Mouse (Mus musculus) thymus, adult 2 months (tissue): ENCODE data around the gene Gpr108.

ENCODE experiments used
- CTCF ChIP-seq: fragments of 200-500 bp; IDR thresholded peaks from 2 replicates; pipeline ENCODE4 v1.5.1; 2012; ENCODE audit warnings: mild to moderate bottlenecking, control low read depth, low read length, moderate library complexity, borderline replicate concordance; ENCODE audit not compliant: control insufficient read depth, poor library complexity, insufficient read depth; ENCODE audit errors: extremely low read depth
- POLR2A ChIP-seq: fragments of 200-500 bp; IDR thresholded peaks from 2 replicates; pipeline ENCODE4 v1.6.1; 2012; ENCODE audit warnings: mild to moderate bottlenecking, low read length, control low read depth, moderate library complexity; ENCODE audit not compliant: control insufficient read depth, poor library complexity, insufficient read depth; ENCODE audit errors: extremely low read depth

DNA sequence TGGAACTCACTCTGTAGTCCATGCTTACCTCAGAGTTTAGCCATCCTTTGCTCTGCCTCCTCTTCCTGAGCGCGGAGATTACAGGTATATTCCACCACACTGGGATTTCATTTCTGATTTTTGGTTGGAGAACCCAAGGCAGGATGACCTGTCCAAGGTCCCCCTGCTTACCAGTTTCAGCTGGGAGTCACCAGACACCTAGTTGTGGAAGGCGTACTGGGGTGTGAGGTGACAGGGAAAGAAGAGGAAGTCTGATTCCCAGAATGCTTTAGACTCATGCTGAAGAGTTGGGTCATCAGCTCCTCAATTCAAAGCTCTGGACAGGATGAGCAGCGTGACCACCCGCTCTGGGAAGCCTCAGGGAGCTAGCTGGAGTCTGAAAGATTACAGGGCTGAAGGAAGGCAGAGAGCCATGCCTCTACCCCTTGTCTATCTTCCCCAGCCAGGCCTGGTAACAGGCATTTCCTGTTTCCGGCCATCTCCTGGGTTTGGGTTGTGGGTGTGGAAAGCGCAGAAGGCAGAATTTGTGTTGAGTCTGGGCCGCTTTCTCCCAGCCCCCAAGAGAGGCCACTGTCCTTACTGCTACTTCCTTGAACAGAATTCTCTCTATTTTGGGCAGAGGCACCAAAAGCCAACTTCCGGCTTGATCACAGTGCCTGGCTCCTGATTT, 41.9 kb upstream of the Gpr108 start:
- TF ChIP-seq CTCF (no peak), POLR2A (no peak)
